7 mouse cellular contexts compared by ENCODE assay signal in genomic region chr15:80711401-80712151, GRCm38 (mm10). TPM values are rescaled to one million over a fixed set of nuclear protein-coding genes. Genes with fewer than 3 reads are reported as not detected.
DNase-seq lines count a peak whose midpoint lies in the region; TF ChIP-seq lines count a peak whose summit lies in the region.

No protein-coding gene starts in this region.

- DNase-seq in adrenal gland, adult 18-20 months (ENCODE audit: low spot score in 2 of 2), result peak; percentile 54 to 60
- DNase-seq in gastrocnemius, postnatal 10 days, result peak; percentile 67
- peak; percentile 78 for DNase-seq in induced T-regulatory cell, adult 2 months (ENCODE audit: low read depth)
- DNase-seq in left cerebral cortex, postnatal 4 days, result peak; percentile 66
- peak; percentile 78 for DNase-seq in mesoderm, embryonic 11.5 days (ENCODE audit: low read depth, low spot score)
- peak; percentile 79 for DNase-seq in right cerebral cortex, postnatal 4 days

- peaks cover 4% of the 10 kb centered on the region for H3K4me1 ChIP-seq in cortical plate, adult 2 months (ENCODE audit: control insufficient read depth, insufficient read depth, low read length)

- intact Hi-C loops in left cerebral cortex, postnatal 4 days (cut with DNase I), result loop anchor here (5.0 kb wide), 1 partner anchor 86 kb away; no protein-coding TSS in a partner anchor

- H3K4me3 ChIP-seq in cortical plate, adult 2 months (ENCODE audit: insufficient read depth, low read length), result peak overlapping the region; percentile 44

- no peak for TF ChIP-seq CTCF in cortical plate, adult 2 months (IDR thresholded peaks at IDR 0.05; ENCODE audit: extremely low read depth, insufficient read depth, low read length)

- TF ChIP-seq POLR2A in cortical plate, adult 2 months (IDR thresholded peaks at IDR 0.05; ENCODE audit: extremely low read depth, insufficient read depth, low read length), result 0 out of 2 replicates have a peak, but pooled peaks have one; percentile 13

- peak overlapping the region; percentile 98 for H3K27ac ChIP-seq in cortical plate, adult 2 months (ENCODE audit: insufficient read depth, low read length)

RNA-seq across cellular contexts. Expression of gene Tnrc6b, which starts 0.5 kb away (rescaled TPM):
- total RNA-seq in adrenal gland, adult 18-20 months (2021), result 10 to 100 TPM; 30.8 to 36.8 TPM
- polyA plus RNA-seq in cortical plate, adult 2 months (2012; rRNA removed), result 20.5 and 44.2 TPM in 2 replicates
- total RNA-seq in gastrocnemius, postnatal 10 days (2021), result 10 to 100 TPM; 51.5 to 68.8 TPM
- 100 to 1,000 TPM; 145 to 146 TPM for total RNA-seq in left cerebral cortex, postnatal 4 days (2021)

RNA-seq across cellular contexts. Expression of gene Fam83f, which starts 39.9 kb away (rescaled TPM):
- under 1 TPM in 1 of 2 experiments, not detected in 1; 0.42 TPM for total RNA-seq in adrenal gland, adult 18-20 months (2021)
- 0.50 and 0.53 TPM in 2 replicates for polyA plus RNA-seq in cortical plate, adult 2 months (2012; rRNA removed)
- under 1 TPM; 0.47 to 0.49 TPM for total RNA-seq in gastrocnemius, postnatal 10 days (2021)
- under 1 TPM; 0.44 to 0.52 TPM for total RNA-seq in left cerebral cortex, postnatal 4 days (2021)

Comparison
In these comparisons a context has a peak if more than half of its experiments do, and no peak if none do; other contexts are left out.
1. Peak in every context shown above with its lines: DNase-seq, H3K4me3 ChIP-seq and H3K27ac ChIP-seq.